Mouse (Mus musculus): ENCODE results near the gene Rbbp8nl. TPM values are rescaled to one million over a fixed set of nuclear protein-coding genes. Genes with fewer than 3 reads are reported as not detected.

The Rbbp8nl gene
- polyA plus RNA-seq, 1 experiment = not detected

GRCm38 (mm10) chr2:180277773-180278320 lies 11.8 kb downstream of the Rbbp8nl start:
- Histone ChIP-seq H3K79me2 (ENCODE audit: control insufficient read depth, insufficient read depth) (no peaks in the 10 kb centered on the region), H3K27me3 (ENCODE audit: control insufficient read depth, insufficient read depth, insufficient read length) (peaks cover 65% of the 10 kb centered on the region), H3ac (ENCODE audit: control insufficient read depth, insufficient read length) (no peak overlapping the region), H3K4me2 (ENCODE audit: low read depth) (no peak overlapping the region), H3K4me3 (no peak overlapping the region), H3K36me3 (ENCODE audit: control insufficient read depth, insufficient read depth) (no peaks in the 10 kb centered on the region)
- TF ChIP-seq TCF3 (IDR thresholded peaks at IDR 0.05; ENCODE audit: insufficient read length, low read depth) = no peak
- no peak for TF ChIP-seq MAX (IDR thresholded peaks at IDR 0.05; ENCODE audit: low read depth)
- TF ChIP-seq E2F4 (IDR thresholded peaks at IDR 0.05; ENCODE audit: insufficient read depth) = no peak
- no peak for TF ChIP-seq MYOD1 (IDR thresholded peaks at IDR 0.05; ENCODE audit: control insufficient read depth in 1 of 3, insufficient read length in 2 of 3, low read depth in 2 of 3)
- no peak for TF ChIP-seq REST (IDR thresholded peaks at IDR 0.05; ENCODE audit: insufficient read depth, insufficient read length)
- no peak for TF ChIP-seq POLR2A (IDR thresholded peaks at IDR 0.05; ENCODE audit: insufficient read length, low read depth)
- no peak for TF ChIP-seq CEBPB (IDR thresholded peaks at IDR 0.05; ENCODE audit: insufficient read depth, poor library complexity, severe bottlenecking)
- TF ChIP-seq USF1 (IDR thresholded peaks at IDR 0.05; ENCODE audit: low read depth) = no peak
- TF ChIP-seq POLR2AphosphoS2 (IDR thresholded peaks at IDR 0.05; ENCODE audit: insufficient read length, low read depth) = no peak
- TF ChIP-seq MYOG (IDR thresholded peaks at IDR 0.05; ENCODE audit: control insufficient read depth in 1 of 3, insufficient read depth in 1 of 3, insufficient read length in 2 of 3, low read depth in 2 of 3) = no peak
- TF ChIP-seq SRF (IDR thresholded peaks at IDR 0.05; ENCODE audit: control insufficient read depth, insufficient read length, low read depth) = no peak
- no peak for TF ChIP-seq TCF12 (IDR thresholded peaks at IDR 0.05; ENCODE audit: insufficient read depth, poor library complexity, severe bottlenecking)

GRCm38 (mm10) chr2:180276851-180277259 lies 12.8 kb downstream of the Rbbp8nl start:
- TF ChIP-seq TCF12 (IDR thresholded peaks at IDR 0.05; ENCODE audit: insufficient read depth, poor library complexity, severe bottlenecking) = no peak
- TF ChIP-seq MAX (IDR thresholded peaks at IDR 0.05; ENCODE audit: low read depth) = no peak
- no peak for TF ChIP-seq E2F4 (IDR thresholded peaks at IDR 0.05; ENCODE audit: insufficient read depth)
- TF ChIP-seq USF1 (IDR thresholded peaks at IDR 0.05; ENCODE audit: low read depth) = no peak
- TF ChIP-seq SRF (IDR thresholded peaks at IDR 0.05; ENCODE audit: control insufficient read depth, insufficient read length, low read depth) = no peak
- no peak for TF ChIP-seq POLR2AphosphoS2 (IDR thresholded peaks at IDR 0.05; ENCODE audit: insufficient read length, low read depth)
- TF ChIP-seq MYOD1 (IDR thresholded peaks at IDR 0.05; ENCODE audit: control insufficient read depth in 1 of 3, insufficient read length in 2 of 3, low read depth in 2 of 3) = no peak
- no peak for TF ChIP-seq REST (IDR thresholded peaks at IDR 0.05; ENCODE audit: insufficient read depth, insufficient read length)
- no peak for TF ChIP-seq POLR2A (IDR thresholded peaks at IDR 0.05; ENCODE audit: insufficient read length, low read depth)
- no peak for TF ChIP-seq TCF3 (IDR thresholded peaks at IDR 0.05; ENCODE audit: insufficient read length, low read depth)
- no peak for TF ChIP-seq MYOG (IDR thresholded peaks at IDR 0.05; ENCODE audit: control insufficient read depth in 1 of 3, insufficient read depth in 1 of 3, insufficient read length in 2 of 3, low read depth in 2 of 3)
- no peak for TF ChIP-seq CEBPB (IDR thresholded peaks at IDR 0.05; ENCODE audit: insufficient read depth, poor library complexity, severe bottlenecking)
- Histone ChIP-seq H3K27me3 (ENCODE audit: control insufficient read depth, insufficient read depth, insufficient read length) (peaks cover 56% of the 10 kb centered on the region), H3ac (ENCODE audit: control insufficient read depth, insufficient read length) (no peak overlapping the region), H3K4me3 (no peak overlapping the region), H3K36me3 (ENCODE audit: control insufficient read depth, insufficient read depth) (no peaks in the 10 kb centered on the region), H3K4me2 (ENCODE audit: low read depth) (no peak overlapping the region), H3K79me2 (ENCODE audit: control insufficient read depth, insufficient read depth) (no peaks in the 10 kb centered on the region)

- no peaks in the 10 kb centered on the region for H3K79me2 ChIP-seq (ENCODE audit: control insufficient read depth, insufficient read depth)
These were observed 13.3 kb downstream of the Rbbp8nl start for GRCm38 (mm10) chr2:180276385-180276784.

GRCm38 (mm10) chr2:180275836-180276235 lies 13.8 kb downstream of the Rbbp8nl start:
- no peak for TF ChIP-seq TCF12 (IDR thresholded peaks at IDR 0.05; ENCODE audit: insufficient read depth, poor library complexity, severe bottlenecking)
- no peaks in the 10 kb centered on the region for H3K36me3 ChIP-seq (ENCODE audit: control insufficient read depth, insufficient read depth)
- H3K79me2 ChIP-seq (ENCODE audit: control insufficient read depth, insufficient read depth) = no peaks in the 10 kb centered on the region
- no peak overlapping the region for H3K4me2 ChIP-seq (ENCODE audit: low read depth)
- H3ac ChIP-seq (ENCODE audit: control insufficient read depth, insufficient read length) = no peak overlapping the region
- peaks cover 45% of the 10 kb centered on the region for H3K27me3 ChIP-seq (ENCODE audit: control insufficient read depth, insufficient read depth, insufficient read length)
- no peak overlapping the region for H3K4me3 ChIP-seq

More at GRCm38 (mm10) chr2:180276385-180276784, 13.3 kb downstream of the Rbbp8nl start:
- peaks cover 51% of the 10 kb centered on the region for H3K27me3 ChIP-seq (ENCODE audit: control insufficient read depth, insufficient read depth, insufficient read length)
- H3K36me3 ChIP-seq (ENCODE audit: control insufficient read depth, insufficient read depth) = no peaks in the 10 kb centered on the region
- H3K4me3 ChIP-seq = no peak overlapping the region
- TF ChIP-seq REST (IDR thresholded peaks at IDR 0.05; ENCODE audit: insufficient read depth, insufficient read length) (no peak), POLR2A (IDR thresholded peaks at IDR 0.05; ENCODE audit: insufficient read length, low read depth) (no peak), POLR2AphosphoS2 (IDR thresholded peaks at IDR 0.05; ENCODE audit: insufficient read length, low read depth) (no peak), MYOG (IDR thresholded peaks at IDR 0.05; ENCODE audit: control insufficient read depth in 1 of 3, insufficient read depth in 1 of 3, insufficient read length in 2 of 3, low read depth in 2 of 3) (no peak), SRF (IDR thresholded peaks at IDR 0.05; ENCODE audit: control insufficient read depth, insufficient read length, low read depth) (no peak), MYOD1 (IDR thresholded peaks at IDR 0.05; ENCODE audit: control insufficient read depth in 1 of 3, insufficient read length in 2 of 3, low read depth in 2 of 3) (no peak), TCF12 (IDR thresholded peaks at IDR 0.05; ENCODE audit: insufficient read depth, poor library complexity, severe bottlenecking) (no peak), USF1 (IDR thresholded peaks at IDR 0.05; ENCODE audit: low read depth) (no peak), CEBPB (IDR thresholded peaks at IDR 0.05; ENCODE audit: insufficient read depth, poor library complexity, severe bottlenecking) (no peak), MAX (IDR thresholded peaks at IDR 0.05; ENCODE audit: low read depth) (no peak), E2F4 (IDR thresholded peaks at IDR 0.05; ENCODE audit: insufficient read depth) (no peak), TCF3 (IDR thresholded peaks at IDR 0.05; ENCODE audit: insufficient read length, low read depth) (no peak)
- no peak overlapping the region for H3K4me2 ChIP-seq (ENCODE audit: low read depth)
- H3ac ChIP-seq (ENCODE audit: control insufficient read depth, insufficient read length) = no peak overlapping the region

GRCm38 (mm10) chr2:180274523-180274922 lies 15.2 kb downstream of the Rbbp8nl start:
- H3K4me3 ChIP-seq = peak overlapping the region; percentile 46
- TF ChIP-seq POLR2AphosphoS2 (IDR thresholded peaks at IDR 0.05; ENCODE audit: insufficient read length, low read depth) (no peak), SRF (IDR thresholded peaks at IDR 0.05; ENCODE audit: control insufficient read depth, insufficient read length, low read depth) (no peak), MAX (IDR thresholded peaks at IDR 0.05; ENCODE audit: low read depth) (no peak), CEBPB (IDR thresholded peaks at IDR 0.05; ENCODE audit: insufficient read depth, poor library complexity, severe bottlenecking) (no peak), MYOD1 (IDR thresholded peaks at IDR 0.05; ENCODE audit: control insufficient read depth in 1 of 3, insufficient read length in 2 of 3, low read depth in 2 of 3) (no peak), TCF12 (IDR thresholded peaks at IDR 0.05; ENCODE audit: insufficient read depth, poor library complexity, severe bottlenecking) (no peak), TCF3 (IDR thresholded peaks at IDR 0.05; ENCODE audit: insufficient read length, low read depth) (no peak), REST (IDR thresholded peaks at IDR 0.05; ENCODE audit: insufficient read depth, insufficient read length) (no peak), USF1 (IDR thresholded peaks at IDR 0.05; ENCODE audit: low read depth) (no peak), MYOG (IDR thresholded peaks at IDR 0.05; ENCODE audit: control insufficient read depth in 1 of 3, insufficient read depth in 1 of 3, insufficient read length in 2 of 3, low read depth in 2 of 3) (no peak), E2F4 (IDR thresholded peaks at IDR 0.05; ENCODE audit: insufficient read depth) (no peak), POLR2A (IDR thresholded peaks at IDR 0.05; ENCODE audit: insufficient read length, low read depth) (no peak)
- H3K27me3 ChIP-seq (ENCODE audit: control insufficient read depth, insufficient read depth, insufficient read length) = peaks cover 32% of the 10 kb centered on the region
- H3K36me3 ChIP-seq (ENCODE audit: control insufficient read depth, insufficient read depth) = no peaks in the 10 kb centered on the region
- H3K79me2 ChIP-seq (ENCODE audit: control insufficient read depth, insufficient read depth) = no peaks in the 10 kb centered on the region
- no peak overlapping the region for H3ac ChIP-seq (ENCODE audit: control insufficient read depth, insufficient read length)
- H3K4me2 ChIP-seq (ENCODE audit: low read depth) = no peak overlapping the region
